Comparison of ENCODE assay signal across 13 mouse cellular contexts in the genomic region with DNA sequence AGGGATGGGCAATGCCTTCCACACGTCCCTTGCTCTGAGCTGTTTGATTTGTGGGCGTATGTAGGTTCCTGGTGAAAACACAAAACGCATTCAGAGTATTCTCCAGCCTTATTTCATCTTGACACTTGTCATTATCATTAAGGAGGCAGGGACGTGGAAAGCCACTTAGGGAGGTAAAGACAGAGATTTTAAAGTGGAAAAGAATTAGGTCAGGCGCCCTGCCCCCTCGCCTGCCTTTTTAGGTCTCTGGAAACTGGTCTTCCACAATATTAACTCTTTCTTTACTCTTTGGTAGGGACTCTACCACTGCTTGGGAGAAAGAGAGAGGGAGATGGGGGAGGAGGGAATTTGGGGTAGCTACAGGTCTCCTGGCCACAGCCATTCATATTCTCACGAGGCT.
"Had no signal": no experiment of that assay in that cellular context is flagged by ENCODE, and none has a peak within 500 bp of the region (broad histone marks: within the 10 kb centered on the region; RNA-seq: fewer than 3 reads in every experiment).

No protein-coding gene starts in this region.

- H3K36me3 ChIP-seq: limb, embryonic 10.5 days; liver, embryonic 15.5 days; midbrain, embryonic 12.5 days had no signal

- H3K4me2 ChIP-seq: liver, embryonic 11.5 days; liver, embryonic 15.5 days; midbrain, embryonic 12.5 days had no signal

- ATAC-seq: lung, postnatal 0 days; midbrain, embryonic 16.5 days had no signal

- H3K4me3 ChIP-seq: left cerebral cortex, adult 2 months; limb, embryonic 10.5 days; liver, embryonic 15.5 days; midbrain, embryonic 12.5 days had no signal

- H3K27me3 ChIP-seq: liver, embryonic 15.5 days; midbrain, embryonic 12.5 days had no signal

- H3K9ac ChIP-seq: liver, embryonic 15.5 days; midbrain, embryonic 12.5 days had no signal

- DNase-seq: kidney, adult 9 months; kidney, postnatal 14 days; lung, adult 2 months; lung, postnatal 4 days; thymus, adult 2 months; thymus, postnatal 25 days had no signal

- H3K27ac ChIP-seq: left cerebral cortex, adult 2 months; limb, embryonic 10.5 days; liver, embryonic 15.5 days; midbrain, embryonic 12.5 days had no signal

- H3K4me1 ChIP-seq: liver, embryonic 15.5 days; midbrain, embryonic 12.5 days had no signal

- H3K9me3 ChIP-seq: limb, embryonic 10.5 days; liver, embryonic 15.5 days; midbrain, embryonic 12.5 days had no signal
